14 mouse cellular contexts compared by ENCODE assay signal in the genomic region with DNA sequence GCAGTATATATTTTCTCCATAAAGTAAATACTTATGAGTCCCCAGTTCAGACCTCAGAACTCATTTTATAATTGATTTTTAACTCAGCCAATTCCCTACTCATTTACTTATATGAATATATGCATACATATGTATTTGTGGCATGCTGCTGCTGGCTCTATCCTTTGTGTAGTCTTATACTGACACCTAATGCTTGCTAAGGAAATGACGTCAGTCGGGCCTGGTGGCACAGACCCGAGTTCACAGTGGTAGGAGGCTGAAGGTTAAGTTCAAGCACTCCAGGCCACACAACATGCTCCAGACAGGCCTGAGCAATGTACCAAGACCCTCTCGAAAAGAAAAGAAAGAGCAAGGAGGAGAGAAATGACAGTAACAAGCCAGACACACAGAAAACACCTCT. TPM values are rescaled to one million over a fixed set of nuclear protein-coding genes. Genes with fewer than 3 reads are reported as not detected.
A peak's percentile ranks its signal among the peaks of the same experiment; 100 is the strongest.
DNase-seq lines count a peak whose midpoint lies in the region; ATAC-seq lines count a peak whose summit lies in the region.
"Had no signal": no experiment of that assay in that cellular context is flagged by ENCODE, and none has a peak within 500 bp of the region (broad histone marks: within the 10 kb centered on the region; RNA-seq: fewer than 3 reads in every experiment).

No protein-coding gene starts in this region.

- ATAC-seq in midbrain, embryonic 11.5 days (ENCODE audit: low FRiP score), result peak; percentile 47; the same call in 1 of the 2 replicates
- ATAC-seq in hindbrain, embryonic 13.5 days (ENCODE audit: low FRiP score), result peak; percentile 64

- no peak overlapping the region for H3K4me3 ChIP-seq in midbrain, embryonic 11.5 days (ENCODE audit: low read depth, low read length)
- no peak overlapping the region for H3K4me3 ChIP-seq in midbrain, embryonic 10.5 days
- no peak overlapping the region for H3K4me3 ChIP-seq in hindbrain, embryonic 13.5 days
- H3K4me3 ChIP-seq: myocyte; stomach, embryonic 15.5 days had no signal

- H3K36me3 ChIP-seq in midbrain, embryonic 11.5 days (ENCODE audit: control insufficient read depth, insufficient read depth, low read length), result no peaks in the 10 kb centered on the region
- H3K36me3 ChIP-seq in midbrain, embryonic 10.5 days, result no peaks in the 10 kb centered on the region
- H3K36me3 ChIP-seq in hindbrain, embryonic 13.5 days, result no peaks in the 10 kb centered on the region
- H3K36me3 ChIP-seq: stomach, embryonic 15.5 days had no signal

- no peaks in the 10 kb centered on the region for H3K9me3 ChIP-seq in midbrain, embryonic 11.5 days (ENCODE audit: control insufficient read depth, low read length)
- no peaks in the 10 kb centered on the region; the same call in 1 of the 2 replicates for H3K9me3 ChIP-seq in midbrain, embryonic 10.5 days (replicated peaks)
- H3K9me3 ChIP-seq in hindbrain, embryonic 13.5 days, result no peaks in the 10 kb centered on the region
- H3K9me3 ChIP-seq: stomach, embryonic 15.5 days had no signal

- DNase-seq in cerebellum, postnatal 14 days, result peak; percentile 42 to 43
- DNase-seq in cerebellum, adult 8-10 months, result no peak
- no peak for DNase-seq in midbrain, embryonic 11.5 days (ENCODE audit: low spot score, missing footprints)
- no peak for DNase-seq in midbrain, embryonic 10.5 days (ENCODE audit: low spot score)
- DNase-seq in retina, embryonic 14.5 days (ENCODE audit: low spot score), result peak; percentile 65
- no peak for DNase-seq in layer of hippocampus, adult 18-20 months (ENCODE audit: low spot score in 2 of 2)
- DNase-seq in cerebellum, adult 11-12 months, result no peak
- DNase-seq: cerebellum, adult 9-11 months had no signal

- H3K27me3 ChIP-seq in midbrain, embryonic 11.5 days (ENCODE audit: control insufficient read depth, insufficient read depth, low read length), result no peaks in the 10 kb centered on the region
- peaks cover 19% of the 10 kb centered on the region; the same call in 1 of the 2 replicates for H3K27me3 ChIP-seq in midbrain, embryonic 10.5 days (ENCODE audit: low read depth, poor library complexity, severe bottlenecking)
- H3K27me3 ChIP-seq in hindbrain, embryonic 13.5 days, result peaks cover 74% of the 10 kb centered on the region
- H3K27me3 ChIP-seq: stomach, embryonic 15.5 days had no signal

- H3K9ac ChIP-seq in midbrain, embryonic 11.5 days (ENCODE audit: low read length), result no peak overlapping the region
- no peak overlapping the region for H3K9ac ChIP-seq in hindbrain, embryonic 13.5 days
- H3K9ac ChIP-seq: stomach, embryonic 15.5 days had no signal

- H3K4me2 ChIP-seq in midbrain, embryonic 11.5 days, result no peak overlapping the region
- H3K4me2 ChIP-seq in hindbrain, embryonic 13.5 days, result no peak overlapping the region
- H3K4me2 ChIP-seq: stomach, embryonic 15.5 days had no signal

- WGBS in midbrain, embryonic 11.5 days, result 61% methylated on average over 4 of the region's 4 CpGs
- 70% methylated on average over 4 of the region's 4 CpGs for WGBS in midbrain, embryonic 10.5 days
- WGBS in hindbrain, embryonic 13.5 days, result 67% methylated on average over 4 of the region's 4 CpGs

- no peak overlapping the region for H3K27ac ChIP-seq in midbrain, embryonic 11.5 days (ENCODE audit: low read depth, low read length)
- H3K27ac ChIP-seq in midbrain, embryonic 10.5 days (replicated peaks), result no peak overlapping the region
- no peak overlapping the region for H3K27ac ChIP-seq in hindbrain, embryonic 13.5 days
- H3K27ac ChIP-seq: stomach, embryonic 15.5 days had no signal

- no peaks in the 10 kb centered on the region for H3K4me1 ChIP-seq in midbrain, embryonic 11.5 days (ENCODE audit: control insufficient read depth, insufficient read depth, low read length)
- peaks cover 7% of the 10 kb centered on the region for H3K4me1 ChIP-seq in midbrain, embryonic 10.5 days
- no peaks in the 10 kb centered on the region for H3K4me1 ChIP-seq in hindbrain, embryonic 13.5 days (replicated peaks)
- H3K4me1 ChIP-seq: stomach, embryonic 15.5 days had no signal

RNA-seq across cellular contexts. Expression of gene Entpd6, which starts 7.4 kb away (rescaled TPM):
- 24.7 and 26.7 TPM in 2 replicates for polyA plus RNA-seq in midbrain, embryonic 11.5 days (2014; fragmentation: Nextera tagmentation; extraction: Ambion mirVana)
- 35.5 and 38.0 TPM in 2 replicates for polyA plus RNA-seq in midbrain, embryonic 10.5 days (2016; fragmentation: Nextera tagmentation; extraction: Ambion mirVana)
- polyA plus RNA-seq in hindbrain, embryonic 13.5 days (2015; fragmentation: Nextera tagmentation; extraction: Ambion mirVana), result 49.1 and 55.8 TPM in 2 replicates
- total RNA-seq in layer of hippocampus, adult 18-20 months (2021), result 10 to 100 TPM; 68.1 to 69.5 TPM

RNA-seq across cellular contexts. Expression of gene Pygb, which starts 45.1 kb away (rescaled TPM):
- polyA plus RNA-seq in midbrain, embryonic 11.5 days (2014; fragmentation: Nextera tagmentation; extraction: Ambion mirVana), result 34.1 and 39.1 TPM in 2 replicates
- polyA plus RNA-seq in midbrain, embryonic 10.5 days (2016; fragmentation: Nextera tagmentation; extraction: Ambion mirVana), result 62.7 and 67.0 TPM in 2 replicates
- 89.3 and 94.9 TPM in 2 replicates for polyA plus RNA-seq in hindbrain, embryonic 13.5 days (2015; fragmentation: Nextera tagmentation; extraction: Ambion mirVana)
- total RNA-seq in layer of hippocampus, adult 18-20 months (2021), result 100 to 1,000 TPM; 210 to 214 TPM

RNA-seq across cellular contexts. Expression of gene Vsx1, which starts 52.2 kb away (rescaled TPM):
- 0.31 and 0.33 TPM in 2 replicates for polyA plus RNA-seq in midbrain, embryonic 11.5 days (2014; fragmentation: Nextera tagmentation; extraction: Ambion mirVana)
- polyA plus RNA-seq in midbrain, embryonic 10.5 days (2016; fragmentation: Nextera tagmentation; extraction: Ambion mirVana), result 0.19 and 0.56 TPM in 2 replicates
- 0.18 and 0.61 TPM in 2 replicates for polyA plus RNA-seq in hindbrain, embryonic 13.5 days (2015; fragmentation: Nextera tagmentation; extraction: Ambion mirVana)
- total RNA-seq in layer of hippocampus, adult 18-20 months (2021), result not detected
- polyA plus RNA-seq: C2C12; heart, embryonic 14.5 days; limb, embryonic 11.5 days; myocyte; stomach, embryonic 15.5 days had no signal

Comparison
In these comparisons a context has a peak if more than half of its experiments do, and no peak if none do; other contexts are left out.
1. DNase-seq: peak in cerebellum, postnatal 14 days (2 of 2) and retina, embryonic 14.5 days (single experiment); none in cerebellum, adult 8-10 months (single experiment), midbrain, embryonic 11.5 days (single experiment), midbrain, embryonic 10.5 days (single experiment), layer of hippocampus, adult 18-20 months (0 of 2) and cerebellum, adult 11-12 months (single experiment).